Mouse (Mus musculus) embryo, embryonic 9.5 days (tissue): ENCODE data around the gene Prr13.

Experiments used
- DNase-seq: peaks from one replicate; pipeline ENCODE4 v3.0.0-alpha.2; 2017; ENCODE audit errors: extremely low spot score

Prr13 gene

GRCm38 (mm10) chr15:102458904-102459317 is at the start of gene Prr13:
Gene Prr13 (plus strand): TSS chr15:102459028.
- peak; percentile 86 for DNase-seq

- DNase-seq, result no peak
Measured at GRCm38 (mm10) chr15:102409286-102409685, 49.5 kb upstream of the Prr13 start.

GRCm38 (mm10) chr15:102411077-102411476 is 47.8 kb upstream of the Prr13 start:
- DNase-seq, result no peak

GRCm38 (mm10) chr15:102413687-102414086 is 45.1 kb upstream of the Prr13 start:
- DNase-seq, result no peak

- no peak for DNase-seq
Measured at GRCm38 (mm10) chr15:102417524-102417923, 41.3 kb upstream of the Prr13 start.

- no peak for DNase-seq
Measured at GRCm38 (mm10) chr15:102420986-102421385, 37.8 kb upstream of the Prr13 start.

- no peak for DNase-seq
Measured at GRCm38 (mm10) chr15:102421437-102421836, 37.4 kb upstream of the Prr13 start.

GRCm38 (mm10) chr15:102423602-102424240 is 35.1 kb upstream of the Prr13 start:
- no peak for DNase-seq

GRCm38 (mm10) chr15:102424657-102425056 is 34.2 kb upstream of the Prr13 start:
- no peak for DNase-seq

- DNase-seq, result no peak
Measured at GRCm38 (mm10) chr15:102426963-102427362, 31.9 kb upstream of the Prr13 start.

- no peak for DNase-seq
Measured at GRCm38 (mm10) chr15:102432046-102432445, 26.8 kb upstream of the Prr13 start.

- DNase-seq, result no peak
Measured at GRCm38 (mm10) chr15:102433173-102433572, 25.7 kb upstream of the Prr13 start.

GRCm38 (mm10) chr15:102442490-102442889 is 16.3 kb upstream of the Prr13 start:
- peak; percentile 81 for DNase-seq

GRCm38 (mm10) chr15:102445146-102445545 is 13.7 kb upstream of the Prr13 start, which contains the start of gene Amhr2:
Gene Amhr2 (plus strand): TSS chr15:102445367.
- no peak for DNase-seq

- no peak for DNase-seq
Measured at GRCm38 (mm10) chr15:102446448-102446847, 12.4 kb upstream of the Prr13 start.

GRCm38 (mm10) chr15:102449366-102449765 is 9.5 kb upstream of the Prr13 start:
- no peak for DNase-seq

GRCm38 (mm10) chr15:102450928-102451327 is 7.9 kb upstream of the Prr13 start:
- no peak for DNase-seq

- no peak for DNase-seq
Measured at GRCm38 (mm10) chr15:102451666-102452430, 7.0 kb upstream of the Prr13 start.

- DNase-seq, result no peak
Measured at GRCm38 (mm10) chr15:102455993-102456392, 2.8 kb upstream of the Prr13 start.

- DNase-seq, result no peak
Measured at GRCm38 (mm10) chr15:102458050-102458736, 635 bp upstream of the Prr13 start.

GRCm38 (mm10) chr15:102459381-102459780 is 553 bp downstream of the Prr13 start:
- DNase-seq, result no peak

GRCm38 (mm10) chr15:102459847-102460246 is 1.0 kb downstream of the Prr13 start:
- DNase-seq, result no peak

GRCm38 (mm10) chr15:102460409-102460808 is 1.6 kb downstream of the Prr13 start:
- DNase-seq, result no peak
